Mouse (Mus musculus) frontal cortex, adult (tissue): Measurements from ENCODE around the gene Ttc26.
"Not testable (repeated sequence)": the region's sequence is repeated elsewhere in the genome, so short reads cannot be mapped to it uniquely, and the experiment has no call there.

ENCODE experiments used
- ATAC-seq: cut with Nextera tagmentation; 2 replicates; pipeline ENCODE4 v1.9.2; 2017; ENCODE audit warnings: mild to moderate bottlenecking, moderate library complexity, mixed read lengths; ENCODE audit not compliant: low TSS enrichment

Ttc26 gene

DNA sequence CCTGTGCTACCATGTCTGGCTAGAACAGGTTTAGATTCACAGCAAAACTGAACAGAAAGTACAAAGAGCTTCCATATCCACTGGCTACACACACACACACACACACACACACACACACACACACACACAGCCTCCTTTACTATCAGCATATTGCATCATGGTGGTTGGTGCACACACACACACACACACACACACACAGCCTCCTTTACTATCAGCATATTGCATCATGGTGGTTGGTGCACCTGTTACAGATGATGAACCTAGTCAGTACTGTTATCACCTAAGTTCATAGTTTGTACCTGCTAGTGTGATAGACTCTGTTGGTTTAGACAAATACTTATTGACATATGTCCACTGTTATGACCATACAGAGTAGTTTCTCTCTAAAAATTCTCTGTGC lies 75.2 kb downstream of the Ttc26 start:
- not testable (repeated sequence) for ATAC-seq

DNA sequence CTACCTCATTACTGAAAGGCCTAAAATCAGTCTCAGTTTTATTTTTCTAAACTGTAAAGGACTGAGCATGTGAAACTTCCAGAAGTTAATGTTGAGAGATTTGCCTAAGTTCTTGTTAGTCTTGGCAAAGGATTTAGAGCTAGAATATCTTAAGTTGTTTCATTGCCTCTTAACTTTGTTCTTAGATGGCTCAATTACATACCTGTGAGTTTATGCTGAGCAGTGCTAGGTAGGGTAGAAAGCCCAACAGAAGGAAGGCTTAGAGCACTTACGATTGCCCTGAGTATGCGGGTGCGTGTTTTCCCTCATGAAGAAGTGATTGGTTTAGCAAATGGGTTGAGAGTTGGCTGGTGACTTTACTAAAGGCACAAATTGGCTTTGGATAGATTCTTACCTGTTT lies 76.8 kb downstream of the Ttc26 start:
- no peak for ATAC-seq

DNA sequence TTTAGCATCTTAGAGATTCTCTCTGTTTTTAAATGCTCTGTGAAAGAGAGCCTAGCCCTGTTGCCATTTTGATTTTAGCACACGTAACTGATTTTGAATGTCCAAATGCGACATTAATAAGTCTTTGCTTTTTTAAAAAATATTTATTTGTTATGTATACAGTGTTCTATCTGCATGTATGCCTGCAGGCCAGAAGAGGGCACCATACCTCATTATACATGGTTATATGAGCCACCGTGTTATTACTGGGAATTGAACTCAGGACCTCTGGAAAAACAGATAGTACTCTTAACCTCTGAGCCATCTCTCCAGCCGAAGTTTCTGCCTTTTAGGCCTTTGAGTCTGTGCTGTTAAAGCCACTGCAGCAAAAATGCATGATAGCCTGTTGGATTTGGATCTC lies 88.3 kb downstream of the Ttc26 start:
- ATAC-seq: no peak
